Mouse (Mus musculus) neural tube, embryonic 10.5 days (tissue): Measurements from ENCODE around the gene Hoxb6.

Source experiments
- DNase-seq: peaks from one replicate; pipeline ENCODE4 v3.0.0-alpha.2; 2017; ENCODE audit warnings: low spot score; ENCODE audit errors: extremely low spot score

Gene Hoxb6

GRCm38 (mm10) chr11:96314671-96315343 lies 22.5 kb downstream of the Hoxb6 start:
- DNase-seq = peak; percentile 63

- DNase-seq = peak; percentile 66
Measured at GRCm38 (mm10) chr11:96315344-96315681, 23.0 kb downstream of the Hoxb6 start.

- DNase-seq = no peak
Measured at GRCm38 (mm10) chr11:96316696-96317607, 24.7 kb downstream of the Hoxb6 start.

DNA sequence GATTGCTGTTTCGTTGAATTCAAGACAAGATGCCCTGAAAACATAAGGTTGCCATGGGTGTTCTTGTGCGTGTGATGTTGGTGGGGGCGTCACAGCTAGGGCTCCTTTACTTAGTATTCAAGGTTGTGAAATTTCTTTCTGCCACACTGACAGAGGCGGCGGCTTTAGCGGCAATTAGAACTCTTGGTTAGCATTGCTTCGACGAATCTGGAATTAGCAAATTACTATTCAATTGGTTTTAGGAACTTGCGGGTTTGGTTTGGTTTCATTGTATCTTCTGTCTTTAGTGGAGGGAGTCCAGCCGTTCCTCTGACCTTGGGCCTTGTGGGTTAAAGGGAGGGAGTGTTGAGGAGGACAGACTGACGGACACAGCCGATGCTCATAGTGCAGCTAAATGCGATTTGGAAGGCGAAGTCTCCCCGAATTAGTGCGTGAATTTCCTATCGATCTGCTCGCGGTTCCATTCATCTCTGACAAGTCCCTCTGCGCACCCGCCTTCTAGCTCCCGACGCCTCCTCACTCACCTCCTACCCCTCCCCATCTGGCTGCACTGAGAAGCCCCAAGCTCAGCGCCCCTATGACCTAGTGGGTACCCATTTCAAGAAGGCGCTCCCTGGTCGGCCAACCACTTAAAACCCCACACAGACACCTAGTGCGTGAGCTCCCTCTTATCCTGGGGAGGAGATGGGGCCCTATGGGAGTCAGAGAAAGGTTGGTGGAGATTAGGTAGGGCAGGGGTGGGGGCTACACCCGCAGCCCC lies 25.5 kb downstream of the Hoxb6 start, which contains the start of gene Hoxb4:
TSS of gene Hoxb4 (plus strand) at position 660 of the 760 bp plus-strand sequence.
- DNase-seq = no peak

DNA sequence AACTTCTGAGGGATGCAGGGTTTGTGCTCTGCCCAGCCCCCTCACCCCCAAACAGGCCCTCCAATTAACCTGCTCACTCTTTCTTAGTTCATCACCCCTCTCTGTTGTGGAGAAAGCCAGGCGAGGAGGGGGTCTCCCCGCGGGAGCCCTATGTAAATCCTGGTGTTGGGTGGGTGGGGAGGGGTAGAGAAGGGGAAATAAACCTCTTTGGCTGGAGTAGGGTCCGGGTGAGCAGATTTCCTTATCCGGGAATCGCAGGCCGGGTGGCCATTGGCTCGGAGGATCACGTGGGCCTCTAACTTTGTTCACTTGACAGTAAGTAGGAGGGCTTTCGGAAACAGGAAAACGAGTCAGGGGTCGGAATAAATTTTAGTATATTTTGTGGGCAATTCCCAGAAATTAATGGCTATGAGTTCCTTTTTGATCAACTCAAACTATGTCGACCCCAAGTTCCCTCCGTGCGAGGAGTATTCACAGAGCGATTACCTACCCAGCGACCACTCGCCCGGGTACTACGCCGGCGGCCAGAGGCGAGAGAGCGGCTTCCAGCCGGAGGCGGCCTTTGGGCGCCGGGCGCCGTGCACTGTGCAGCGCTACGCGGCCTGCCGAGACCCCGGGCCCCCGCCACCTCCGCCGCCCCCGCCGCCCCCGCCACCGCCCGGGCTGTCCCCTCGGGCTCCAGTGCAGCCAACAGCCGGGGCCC lies 26.2 kb downstream of the Hoxb6 start:
- DNase-seq = no peak

GRCm38 (mm10) chr11:96319071-96319902 lies 27.0 kb downstream of the Hoxb6 start:
- no peak for DNase-seq

DNA sequence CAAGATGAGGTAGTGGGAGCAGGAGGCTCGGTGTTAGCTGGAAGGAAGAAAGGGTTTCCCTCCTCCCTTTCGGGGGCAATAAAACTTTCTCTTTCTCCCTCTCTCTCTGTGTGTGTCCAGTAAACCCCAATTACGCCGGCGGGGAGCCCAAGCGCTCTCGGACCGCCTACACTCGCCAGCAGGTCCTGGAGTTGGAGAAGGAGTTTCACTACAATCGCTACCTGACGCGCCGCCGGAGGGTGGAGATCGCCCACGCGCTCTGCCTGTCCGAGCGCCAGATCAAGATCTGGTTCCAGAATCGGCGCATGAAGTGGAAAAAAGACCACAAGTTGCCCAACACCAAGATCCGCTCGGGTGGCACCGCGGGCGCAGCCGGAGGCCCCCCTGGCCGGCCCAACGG lies 27.6 kb downstream of the Hoxb6 start:
- DNase-seq = peak; percentile 67

DNA sequence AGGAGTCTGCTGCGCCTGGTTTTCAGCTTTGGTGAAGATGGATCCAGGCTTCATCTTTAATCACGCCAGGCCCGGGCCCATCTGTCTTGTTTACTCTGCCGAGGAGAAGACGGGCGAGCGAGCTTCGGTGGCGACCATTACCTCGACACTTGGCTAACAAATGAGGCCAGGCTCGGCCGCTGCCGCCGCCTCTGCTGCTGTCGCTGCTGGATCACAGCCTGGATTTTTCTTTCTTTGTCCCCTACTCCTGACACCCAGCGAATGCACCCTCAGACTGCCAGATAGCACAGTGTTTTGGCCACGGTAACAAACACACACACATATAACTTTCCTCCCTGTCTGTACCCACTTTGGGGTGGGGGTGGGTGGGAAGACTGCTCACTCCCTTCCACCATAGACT lies 28.4 kb downstream of the Hoxb6 start:
- peak; percentile 61 for DNase-seq

- no peak for DNase-seq
Measured at GRCm38 (mm10) chr11:96321846-96322245, 29.6 kb downstream of the Hoxb6 start.

GRCm38 (mm10) chr11:96322738-96323137 lies 30.5 kb downstream of the Hoxb6 start:
- DNase-seq = no peak

GRCm38 (mm10) chr11:96323154-96323553 lies 30.9 kb downstream of the Hoxb6 start, which contains the start of gene Hoxb3:
TSS of gene Hoxb3 (plus strand) at chr11:96323326.
- DNase-seq = no peak

- DNase-seq = no peak
Measured at GRCm38 (mm10) chr11:96324125-96324524, 31.8 kb downstream of the Hoxb6 start.

DNA sequence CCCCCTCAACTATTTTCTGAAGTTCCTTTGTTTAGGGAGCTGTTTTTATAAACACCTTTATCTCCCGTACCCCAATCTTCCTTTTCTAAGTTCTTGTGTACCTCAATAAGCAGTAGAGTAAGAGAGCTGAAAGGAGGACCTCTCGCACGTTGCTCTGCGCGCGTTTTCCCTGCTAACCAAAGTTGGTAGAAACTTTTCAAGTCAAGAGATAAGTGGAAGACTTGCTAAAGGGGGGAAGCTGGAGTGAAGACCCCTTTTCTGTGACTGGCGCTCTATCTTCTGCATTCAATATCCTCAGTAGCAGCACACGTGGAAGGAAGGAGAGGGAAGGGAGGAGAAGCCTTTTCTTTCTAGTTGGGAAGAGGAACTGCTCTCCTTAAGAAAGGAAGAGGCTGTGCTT lies 32.7 kb downstream of the Hoxb6 start:
- DNase-seq = no peak

GRCm38 (mm10) chr11:96325747-96326212 lies 33.5 kb downstream of the Hoxb6 start:
- DNase-seq = no peak

- no peak for DNase-seq
Measured at GRCm38 (mm10) chr11:96326705-96327104, 34.4 kb downstream of the Hoxb6 start.

DNA sequence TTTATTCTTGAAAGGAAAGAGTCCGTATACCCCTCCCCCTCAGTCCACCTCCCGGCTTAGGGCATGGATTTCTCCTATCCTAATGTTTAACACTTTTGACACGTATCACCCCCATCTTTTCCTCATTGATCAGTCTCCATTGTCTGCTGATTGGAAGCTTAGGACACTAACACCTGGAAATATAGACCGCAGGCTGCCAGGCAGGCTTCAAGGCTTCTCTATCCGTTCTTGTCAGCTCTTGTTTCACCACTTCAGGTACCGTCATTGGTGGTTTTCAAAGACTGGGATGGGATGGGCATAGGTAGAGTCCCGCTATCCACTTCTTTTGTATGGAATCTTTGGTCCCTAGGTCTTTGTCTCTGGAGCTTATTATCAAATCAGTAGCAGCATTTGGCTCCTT lies 34.8 kb downstream of the Hoxb6 start:
- DNase-seq = no peak

GRCm38 (mm10) chr11:96327750-96328149 lies 35.5 kb downstream of the Hoxb6 start:
- no peak for DNase-seq

DNA sequence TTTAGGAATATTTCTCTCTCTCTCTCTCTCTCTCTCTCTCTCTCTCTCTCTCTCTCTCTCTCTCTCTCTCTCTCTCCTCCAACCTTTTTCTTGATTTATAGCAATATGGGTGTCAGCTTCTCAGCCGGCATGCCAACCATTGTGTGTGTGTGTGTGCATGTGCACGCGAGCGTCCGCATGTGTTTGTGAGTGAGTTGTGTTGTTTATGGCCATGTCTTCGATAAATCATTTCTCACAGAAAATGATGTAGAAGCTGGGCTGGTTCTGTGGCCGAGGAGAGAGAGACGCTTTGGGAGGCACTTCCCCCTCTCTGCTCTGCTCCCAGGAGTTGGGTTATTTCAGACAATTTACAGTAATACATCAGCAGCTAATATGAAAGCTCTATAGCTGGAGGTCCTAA lies 36.3 kb downstream of the Hoxb6 start:
- no peak for DNase-seq

DNA sequence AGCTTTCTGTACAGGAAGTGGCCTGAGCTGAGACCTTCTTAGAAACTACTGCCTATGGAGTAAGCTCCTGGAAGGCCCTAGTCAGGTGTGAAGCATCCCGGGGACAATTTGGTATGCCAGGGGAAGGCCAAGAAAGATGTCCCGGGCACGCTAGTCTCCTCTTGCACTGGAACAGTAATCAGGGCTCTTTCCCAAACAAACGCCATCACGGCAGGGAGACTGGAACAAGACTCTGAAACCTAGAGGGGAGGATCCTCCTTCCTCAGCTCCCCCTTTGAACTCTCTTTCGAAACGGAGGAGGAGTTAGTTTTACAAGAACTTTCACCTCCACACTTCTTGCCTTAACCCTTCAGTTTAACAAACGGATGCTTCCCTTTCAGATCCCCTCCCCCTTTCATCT lies 39.8 kb downstream of the Hoxb6 start:
- no peak for DNase-seq

DNA sequence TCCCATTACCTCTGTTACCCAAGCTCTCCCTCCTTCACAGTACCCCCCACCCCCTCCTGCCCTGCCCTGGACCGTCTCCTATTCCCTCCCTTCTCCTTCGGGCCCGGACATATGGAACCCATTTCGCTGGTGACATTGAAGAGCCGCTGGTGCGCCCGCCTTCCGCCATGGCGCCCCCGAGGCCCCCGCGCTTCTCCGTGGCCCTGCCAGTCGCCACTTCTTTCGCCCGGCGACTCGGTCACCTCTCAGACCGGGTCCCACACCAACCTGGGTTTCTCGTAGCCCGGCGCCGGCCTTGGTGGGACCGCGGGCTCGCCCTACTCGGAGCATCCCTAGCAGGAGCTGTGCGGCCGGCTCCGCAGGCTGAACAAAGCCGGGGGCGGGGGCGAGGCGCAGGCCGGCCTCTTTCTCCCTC lies 40.3 kb downstream of the Hoxb6 start:
- DNase-seq = no peak
